Mouse (Mus musculus): ENCODE data around the gene Ten1.

DNA sequence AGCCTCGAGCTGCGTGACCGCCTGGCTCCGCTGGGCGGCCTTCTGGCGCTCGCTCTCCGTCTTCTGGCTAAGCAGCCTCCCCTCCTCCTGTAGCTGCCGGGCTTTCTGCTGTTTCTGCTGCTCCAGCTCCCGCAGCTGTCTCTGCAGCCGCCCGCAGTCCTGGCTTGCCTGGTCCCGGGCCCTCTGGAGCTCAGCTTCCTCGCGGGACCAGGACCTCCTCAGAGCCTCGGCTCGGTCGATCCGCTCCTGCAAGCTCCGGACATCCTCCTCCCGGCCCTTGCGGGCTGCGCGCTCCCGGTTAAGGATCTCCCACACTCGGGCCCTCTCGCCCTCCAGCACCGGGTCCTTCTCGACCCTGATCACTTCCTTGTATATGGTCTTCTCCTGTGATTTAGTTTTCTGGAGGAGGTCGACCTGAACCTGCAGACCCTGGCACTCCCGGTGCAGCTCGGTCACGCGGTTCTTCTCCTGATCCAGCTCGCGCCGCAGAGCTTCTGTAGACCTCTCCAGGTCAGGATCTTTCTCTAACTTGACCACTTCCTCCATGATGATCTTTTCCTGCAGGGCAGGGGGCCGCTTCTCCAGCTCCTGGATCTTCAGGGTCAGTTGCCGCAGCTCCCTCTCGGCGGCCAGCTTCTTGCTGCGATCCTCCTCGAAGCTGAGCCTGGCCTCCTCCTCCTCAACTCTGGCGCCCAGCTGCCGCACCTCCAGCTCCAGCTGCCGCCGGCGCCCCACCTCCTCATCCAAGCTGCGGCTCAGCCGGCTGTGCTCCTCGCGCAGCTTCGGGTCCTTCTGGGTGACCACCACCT, 23.5 kb downstream of the Ten1 start:
- no peak for TF ChIP-seq CTCF (IDR thresholded peaks at IDR 0.05; ENCODE audit: control insufficient read depth, insufficient read depth, low read length)
- no peak; the same call in 1 of the 2 replicates for TF ChIP-seq POLR2A (IDR thresholded peaks at IDR 0.05; ENCODE audit: borderline replicate concordance, control insufficient read depth, low read depth, low read length)

All from bone marrow, adult 2 months (tissue).